Mouse (Mus musculus) cerebellum, adult 2 months (tissue): ENCODE data around the gene Zbtb48. TPM values are rescaled to one million over a fixed set of nuclear protein-coding genes. Genes with fewer than 3 reads are reported as not detected.

Experiments used
- DNase-seq, 2 experiments: peaks; one replicate each; pipeline ENCODE4 v3.0.0; 2021
- H3K27ac ChIP-seq: fragments of 200-500 bp; 2 replicates; pipeline ENCODE4 v1.5.1; 2012; ENCODE audit warnings: low read length, control low read depth, inconsistent platforms; ENCODE audit not compliant: insufficient read depth
- H3K27me3 ChIP-seq: fragments of 200-500 bp; 2 replicates; pipeline ENCODE4 v1.6.1; 2012; ENCODE audit warnings: inconsistent platforms, mild to moderate bottlenecking, low read length, moderate library complexity; ENCODE audit not compliant: control insufficient read depth, insufficient read depth
- H3K4me1 ChIP-seq: fragments of 200-500 bp; 2 replicates; pipeline ENCODE4 v1.6.1; 2011; ENCODE audit warnings: low read length; ENCODE audit not compliant: control insufficient read depth, insufficient read depth
- H3K4me3 ChIP-seq: fragments of 200-500 bp; replicated peaks from 2 replicates; pipeline ENCODE3; 2011; ENCODE audit warnings: mild to moderate bottlenecking, low read depth, low read length, control low read depth; ENCODE audit not compliant: insufficient read depth
- CTCF ChIP-seq: fragments of 200-500 bp; IDR thresholded peaks from 2 replicates; pipeline ENCODE4 v1.5.1; 2011; ENCODE audit warnings: low read depth, mild to moderate bottlenecking, control low read depth, low read length, moderate library complexity, borderline replicate concordance; ENCODE audit not compliant: insufficient read depth
- POLR2A ChIP-seq: fragments of 200-500 bp; IDR thresholded peaks from 2 replicates; pipeline ENCODE4 v1.6.1; 2011; ENCODE audit warnings: low read length, control low read depth, borderline replicate concordance; ENCODE audit not compliant: insufficient read depth
- WGBS: fragments of 180-500 bp; shearing (Covaris S2); methylation state at CpG from one replicate; pipeline ENCODE4 v1.1.7; 2018; 5-methylcytosine and 5-hydroxymethylcytosine counted together
- polyA plus RNA-seq: library from polyadenylated mRNA; depleted of rRNA; stranded (reverse); fragments of >200 nt; gene quantifications from 2 replicates; pipeline ENCODE4 v1.2.3, GENCODE M21; 2012

Gene Zbtb48
- polyA plus RNA-seq, 1 experiment, result 24.3 TPM

DNA sequence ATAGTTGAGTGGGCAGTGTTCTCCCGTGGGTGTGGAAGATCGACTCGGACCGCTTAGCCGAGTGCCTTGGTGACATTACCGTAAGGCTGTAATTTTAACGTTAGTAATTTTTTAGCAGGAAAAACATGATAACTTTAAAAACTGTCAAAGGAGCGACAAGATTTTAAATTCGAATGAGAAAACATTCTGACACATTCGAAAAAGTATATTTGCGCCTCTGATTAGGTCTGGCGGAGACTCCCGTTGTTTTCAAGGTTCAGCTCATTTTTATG lies 30.6 kb downstream of the Zbtb48 start:
- no peak for TF ChIP-seq CTCF
- no peak for TF ChIP-seq POLR2A
- WGBS, result 2% methylated on average over 13 of the region's 13 CpGs
- no peak for DNase-seq
- Histone ChIP-seq H3K27ac (peak overlapping the region; percentile 98), H3K4me3 (peak overlapping the region; percentile 99), H3K27me3 (no peaks in the 10 kb centered on the region), H3K4me1 (no peaks in the 10 kb centered on the region)

DNA sequence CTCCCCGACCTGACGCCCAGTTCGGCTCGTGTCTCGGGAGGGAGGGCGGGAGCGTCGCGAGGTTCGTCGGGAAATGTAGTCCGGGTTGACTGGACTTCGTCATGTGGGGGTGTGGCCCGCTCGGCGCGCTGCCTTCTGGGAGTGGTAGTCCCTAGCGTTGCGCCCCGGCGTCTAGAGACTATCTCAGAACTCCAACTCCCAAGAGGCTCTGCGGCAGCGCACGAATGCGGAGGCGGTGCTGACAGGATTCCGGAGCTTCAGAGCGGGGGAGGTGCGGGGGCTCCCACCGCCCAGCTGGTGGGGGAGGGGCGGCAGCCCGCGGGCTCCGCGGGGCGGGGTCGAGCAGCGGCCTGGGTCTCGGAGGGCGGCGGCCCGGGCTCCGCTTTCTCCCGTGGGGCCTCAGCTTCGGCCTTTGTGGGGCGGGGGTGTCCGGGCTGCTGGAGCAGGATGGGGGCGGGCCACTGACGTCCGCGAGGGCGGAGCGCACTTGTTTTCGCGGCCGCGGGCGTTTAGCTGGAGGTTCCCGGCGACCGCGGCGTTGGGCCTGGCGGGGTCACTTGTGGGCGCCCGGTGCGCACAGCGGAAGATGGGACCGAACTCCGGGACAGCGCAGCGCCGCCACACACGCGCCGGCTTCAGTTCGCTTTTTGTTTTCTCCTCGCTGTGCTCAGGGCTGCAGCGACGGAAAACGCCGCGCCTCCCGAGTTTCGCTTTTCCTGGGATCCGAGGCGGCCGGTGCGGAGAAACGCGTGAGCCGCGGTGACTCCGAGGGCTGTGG lies 31.1 kb downstream of the Zbtb48 start, which contains the start of gene Phf13:
Gene Phf13 (minus strand): TSS at position 86 of the 778 bp plus-strand sequence.
- H3K4me1 ChIP-seq, result no peaks in the 10 kb centered on the region
- TF ChIP-seq POLR2A, result peak; percentile 52; the same call in 1 of the 2 replicates
- TF ChIP-seq CTCF, result no peak
- H3K27ac ChIP-seq, result peak within 1 kb of the TSS; percentile 98
- H3K4me3 ChIP-seq, result peak within 1 kb of the TSS; percentile 99
- no peaks in the 10 kb centered on the region for H3K27me3 ChIP-seq
- under 1% methylated on average over 94 of the region's 94 CpGs for WGBS
- DNase-seq, result peak; percentile 99

GRCm38 (mm10) chr4:151995371-151996172 lies 31.9 kb downstream of the Zbtb48 start:
- H3K4me3 ChIP-seq, result peak overlapping the region; percentile 64
- no peaks in the 10 kb centered on the region for H3K4me1 ChIP-seq
- no peak for DNase-seq
- TF ChIP-seq POLR2A (no peak), CTCF (no peak)
- H3K27ac ChIP-seq, result no peak overlapping the region
- no peaks in the 10 kb centered on the region for H3K27me3 ChIP-seq
- WGBS, result under 1% methylated on average over 82 of the region's 111 CpGs

GRCm38 (mm10) chr4:151994228-151995171 lies 33.0 kb downstream of the Zbtb48 start:
- Histone ChIP-seq H3K27me3 (no peaks in the 10 kb centered on the region), H3K27ac (no peak overlapping the region), H3K4me1 (no peaks in the 10 kb centered on the region), H3K4me3 (peak overlapping the region; percentile 56)
- WGBS, result 4% methylated on average over 61 of the region's 61 CpGs
- no peak for TF ChIP-seq CTCF
- TF ChIP-seq POLR2A, result no peak
- peak; percentile 55 to 58 for DNase-seq

- no peak overlapping the region for H3K27ac ChIP-seq
- no peak for DNase-seq
- H3K4me1 ChIP-seq, result no peaks in the 10 kb centered on the region
- no peak for TF ChIP-seq POLR2A
- H3K4me3 ChIP-seq, result no peak overlapping the region
- WGBS, result 78% methylated on average over 6 of the region's 6 CpGs
- H3K27me3 ChIP-seq, result no peaks in the 10 kb centered on the region
Observed at GRCm38 (mm10) chr4:151993035-151993434, 34.4 kb downstream of the Zbtb48 start.

DNA sequence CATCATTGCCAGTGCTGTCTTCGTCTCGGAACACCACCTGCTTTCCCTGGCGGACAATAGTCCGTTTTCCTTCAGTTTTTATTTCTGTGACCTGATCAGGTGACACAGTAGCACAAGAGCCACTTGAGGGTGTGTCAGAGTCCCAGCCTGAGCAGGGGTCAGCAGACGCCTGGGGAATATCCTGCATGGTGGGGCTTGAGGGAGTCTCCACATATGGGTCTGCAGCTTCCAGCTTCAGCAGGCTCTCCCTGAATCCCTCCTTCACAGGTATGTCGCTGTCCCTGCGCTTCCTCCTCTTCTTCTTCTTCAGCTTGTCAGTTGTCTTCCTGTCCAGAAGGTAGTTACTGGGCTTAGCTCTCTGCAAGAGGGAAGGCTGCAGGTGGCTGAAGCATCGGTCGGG lies 35.4 kb downstream of the Zbtb48 start:
- Histone ChIP-seq H3K27ac (no peak overlapping the region), H3K4me3 (no peak overlapping the region), H3K27me3 (no peaks in the 10 kb centered on the region), H3K4me1 (peaks cover 1% of the 10 kb centered on the region; the same call in 1 of the 2 replicates)
- 90% methylated on average over 9 of the region's 9 CpGs for WGBS
- no peak for DNase-seq
- TF ChIP-seq POLR2A (no peak), CTCF (no peak)

GRCm38 (mm10) chr4:151989110-151989488 lies 38.4 kb downstream of the Zbtb48 start:
- H3K27ac ChIP-seq, result no peak overlapping the region
- peak overlapping the region; percentile 77 for H3K4me3 ChIP-seq
- H3K4me1 ChIP-seq, result peaks cover 18% of the 10 kb centered on the region
- no peak for TF ChIP-seq POLR2A
- TF ChIP-seq CTCF, result no peak
- H3K27me3 ChIP-seq, result no peaks in the 10 kb centered on the region
- no peak for DNase-seq
- 35% methylated on average over 6 of the region's 6 CpGs for WGBS
